Mouse (Mus musculus): Measurements from ENCODE around the gene Ric1. TPM values are rescaled to one million over a fixed set of nuclear protein-coding genes. Genes with fewer than 3 reads are reported as not detected.
"Not testable (repeated sequence)": the region's sequence is repeated elsewhere in the genome, so short reads cannot be mapped to it uniquely, and the experiment has no call there.

The Ric1 gene
- polyA plus RNA-seq, 1 experiment: 49.7 TPM

DNA sequence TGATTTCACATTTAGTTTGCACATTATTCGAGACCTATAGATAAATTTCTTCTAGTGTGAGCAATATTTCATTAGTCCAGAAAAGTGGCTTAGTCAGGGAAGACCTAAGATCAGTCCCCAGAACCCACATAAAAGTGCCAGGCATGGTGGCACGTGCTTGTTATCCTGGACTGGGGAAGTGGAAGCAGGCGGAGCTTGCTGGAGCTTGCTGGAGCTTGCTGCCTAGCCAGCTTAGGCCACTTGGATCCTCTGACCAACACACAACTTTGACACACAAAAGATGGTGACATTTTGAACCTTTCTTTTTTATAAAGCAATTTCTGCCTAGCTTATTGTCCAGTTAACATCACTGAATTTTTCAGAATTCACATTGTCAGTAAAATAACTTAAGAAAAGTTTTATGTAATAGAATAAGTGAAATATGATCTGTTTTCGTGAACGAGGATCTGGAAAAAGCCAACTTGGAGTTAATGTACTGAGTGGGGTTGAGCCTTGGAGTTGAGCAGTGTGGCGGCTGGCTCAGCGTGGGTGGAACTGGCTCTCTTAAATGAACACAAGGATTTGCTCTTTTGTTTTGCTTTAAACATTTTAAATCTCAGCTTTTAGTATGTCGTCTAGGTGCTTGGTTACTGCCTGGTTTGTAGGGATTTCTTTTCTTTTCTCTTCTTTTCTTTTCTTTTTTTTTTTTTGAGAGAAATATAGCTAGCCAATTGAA is 20.3 kb downstream of the Ric1 start:
- Histone ChIP-seq H3K9me3 (replicated peaks; ENCODE audit: control insufficient read depth, insufficient read depth, low read length, poor library complexity, severe bottlenecking) (no peaks in the 10 kb centered on the region), H3K4me3 (ENCODE audit: low read depth, low read length) (no peak overlapping the region), H3K9ac (ENCODE audit: low read depth, poor library complexity, severe bottlenecking) (no peak overlapping the region), H3K4me1 (ENCODE audit: control insufficient read depth, insufficient read depth, low read length) (no peaks in the 10 kb centered on the region), H3K36me3 (ENCODE audit: control insufficient read depth, insufficient read depth, low read length, poor library complexity, severe bottlenecking) (no peaks in the 10 kb centered on the region), H3K27ac (ENCODE audit: insufficient read depth, low read length) (no peak overlapping the region), H3K27me3 (ENCODE audit: control insufficient read depth, insufficient read depth, low read length, poor library complexity, severe bottlenecking) (no peaks in the 10 kb centered on the region)
- TF ChIP-seq CTCF (IDR thresholded peaks at IDR 0.05; ENCODE audit: low read depth, low read length): no peak
- no peak for TF ChIP-seq EP300 (IDR thresholded peaks at IDR 0.05; ENCODE audit: insufficient read depth, low read depth, low read length)
- no peak for TF ChIP-seq POLR2A (IDR thresholded peaks at IDR 0.05; ENCODE audit: insufficient read depth, low read length)

DNA sequence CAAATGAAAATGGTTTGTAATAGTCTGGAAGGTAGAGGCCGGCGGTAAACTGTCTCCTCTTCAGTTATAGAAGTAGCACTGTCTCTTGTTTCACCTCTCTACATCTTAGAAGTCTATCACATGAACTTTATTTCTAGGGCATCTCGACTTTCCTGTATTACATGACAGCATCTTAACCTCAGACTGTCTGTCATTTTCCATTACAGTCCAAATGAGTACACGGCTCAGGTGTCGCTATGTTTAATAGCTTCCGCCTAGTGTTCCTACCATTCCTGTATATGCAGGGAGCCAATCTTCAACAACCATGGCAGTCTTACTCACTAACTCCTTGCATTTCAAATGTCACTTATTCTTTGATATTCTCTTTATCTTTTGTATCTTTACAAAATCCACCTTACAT is 21.9 kb downstream of the Ric1 start:
- TF ChIP-seq EP300 (IDR thresholded peaks at IDR 0.05; ENCODE audit: insufficient read depth, low read depth, low read length): no peak
- TF ChIP-seq CTCF (IDR thresholded peaks at IDR 0.05; ENCODE audit: low read depth, low read length): no peak
- TF ChIP-seq POLR2A (IDR thresholded peaks at IDR 0.05; ENCODE audit: insufficient read depth, low read length): no peak
- Histone ChIP-seq H3K36me3 (ENCODE audit: control insufficient read depth, insufficient read depth, low read length, poor library complexity, severe bottlenecking) (no peaks in the 10 kb centered on the region), H3K9ac (ENCODE audit: low read depth, poor library complexity, severe bottlenecking) (no peak overlapping the region), H3K4me3 (ENCODE audit: low read depth, low read length) (no peak overlapping the region), H3K27ac (ENCODE audit: insufficient read depth, low read length) (no peak overlapping the region), H3K4me1 (ENCODE audit: control insufficient read depth, insufficient read depth, low read length) (no peaks in the 10 kb centered on the region), H3K27me3 (ENCODE audit: control insufficient read depth, insufficient read depth, low read length, poor library complexity, severe bottlenecking) (no peaks in the 10 kb centered on the region), H3K9me3 (replicated peaks; ENCODE audit: control insufficient read depth, insufficient read depth, low read length, poor library complexity, severe bottlenecking) (no peaks in the 10 kb centered on the region)

DNA sequence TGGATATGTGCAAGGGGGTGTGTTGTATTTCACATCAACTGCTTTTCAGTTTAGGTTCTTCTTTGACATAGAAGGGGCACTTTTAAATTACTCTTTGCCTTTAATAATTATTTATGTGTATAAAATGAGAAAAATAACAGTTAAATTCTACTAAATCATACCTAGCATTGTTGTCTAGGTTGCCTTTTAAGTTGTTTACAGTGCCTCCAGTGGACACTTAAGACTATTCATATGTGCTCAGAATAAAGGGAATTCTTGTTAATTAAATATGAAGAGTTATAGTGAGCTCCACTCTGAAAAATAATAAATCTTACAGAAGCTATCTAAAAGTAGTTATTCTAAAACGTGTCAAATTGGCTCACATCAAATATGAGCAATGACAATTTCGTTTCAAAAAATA is 28.5 kb downstream of the Ric1 start:
- no peak overlapping the region for H3K9ac ChIP-seq (ENCODE audit: low read depth, poor library complexity, severe bottlenecking)
- H3K4me1 ChIP-seq (ENCODE audit: control insufficient read depth, insufficient read depth, low read length): no peaks in the 10 kb centered on the region
- H3K4me3 ChIP-seq (ENCODE audit: low read depth, low read length): no peak overlapping the region
- no peaks in the 10 kb centered on the region for H3K9me3 ChIP-seq (replicated peaks; ENCODE audit: control insufficient read depth, insufficient read depth, low read length, poor library complexity, severe bottlenecking)
- no peaks in the 10 kb centered on the region for H3K27me3 ChIP-seq (ENCODE audit: control insufficient read depth, insufficient read depth, low read length, poor library complexity, severe bottlenecking)
- no peak overlapping the region for H3K27ac ChIP-seq (ENCODE audit: insufficient read depth, low read length)
- no peaks in the 10 kb centered on the region for H3K36me3 ChIP-seq (ENCODE audit: control insufficient read depth, insufficient read depth, low read length, poor library complexity, severe bottlenecking)
- TF ChIP-seq CTCF (IDR thresholded peaks at IDR 0.05; ENCODE audit: low read depth, low read length): no peak
- TF ChIP-seq POLR2A (IDR thresholded peaks at IDR 0.05; ENCODE audit: insufficient read depth, low read length): no peak
- no peak for TF ChIP-seq EP300 (IDR thresholded peaks at IDR 0.05; ENCODE audit: insufficient read depth, low read depth, low read length)

DNA sequence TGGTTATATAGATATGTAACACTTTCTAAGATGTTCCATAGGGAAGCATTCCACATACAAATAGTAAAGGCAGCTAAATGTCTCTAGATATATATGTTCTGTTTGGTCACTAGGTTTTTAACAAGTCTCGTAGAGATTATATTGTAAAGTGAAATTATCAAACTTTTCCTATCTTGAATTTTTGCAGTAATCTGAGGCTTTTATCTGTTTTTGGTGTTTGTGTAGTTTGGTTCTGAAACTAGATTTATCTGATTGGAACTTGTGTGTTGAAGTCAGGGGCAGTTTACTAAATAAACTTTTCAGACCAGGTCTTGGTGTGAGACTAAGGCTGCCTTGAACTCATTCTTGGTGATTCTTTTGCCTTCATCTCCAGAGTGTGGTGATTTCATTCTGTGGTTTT is 29.0 kb downstream of the Ric1 start:
- H3K36me3 ChIP-seq (ENCODE audit: control insufficient read depth, insufficient read depth, low read length, poor library complexity, severe bottlenecking): no peaks in the 10 kb centered on the region
- H3K4me3 ChIP-seq (ENCODE audit: low read depth, low read length): no peak overlapping the region
- H3K9ac ChIP-seq (ENCODE audit: low read depth, poor library complexity, severe bottlenecking): no peak overlapping the region
- TF ChIP-seq EP300 (IDR thresholded peaks at IDR 0.05; ENCODE audit: insufficient read depth, low read depth, low read length) (no peak), CTCF (IDR thresholded peaks at IDR 0.05; ENCODE audit: low read depth, low read length) (no peak), POLR2A (IDR thresholded peaks at IDR 0.05; ENCODE audit: insufficient read depth, low read length) (no peak)
- no peaks in the 10 kb centered on the region for H3K27me3 ChIP-seq (ENCODE audit: control insufficient read depth, insufficient read depth, low read length, poor library complexity, severe bottlenecking)
- H3K27ac ChIP-seq (ENCODE audit: insufficient read depth, low read length): no peak overlapping the region
- H3K4me1 ChIP-seq (ENCODE audit: control insufficient read depth, insufficient read depth, low read length): no peaks in the 10 kb centered on the region
- H3K9me3 ChIP-seq (replicated peaks; ENCODE audit: control insufficient read depth, insufficient read depth, low read length, poor library complexity, severe bottlenecking): no peaks in the 10 kb centered on the region

DNA sequence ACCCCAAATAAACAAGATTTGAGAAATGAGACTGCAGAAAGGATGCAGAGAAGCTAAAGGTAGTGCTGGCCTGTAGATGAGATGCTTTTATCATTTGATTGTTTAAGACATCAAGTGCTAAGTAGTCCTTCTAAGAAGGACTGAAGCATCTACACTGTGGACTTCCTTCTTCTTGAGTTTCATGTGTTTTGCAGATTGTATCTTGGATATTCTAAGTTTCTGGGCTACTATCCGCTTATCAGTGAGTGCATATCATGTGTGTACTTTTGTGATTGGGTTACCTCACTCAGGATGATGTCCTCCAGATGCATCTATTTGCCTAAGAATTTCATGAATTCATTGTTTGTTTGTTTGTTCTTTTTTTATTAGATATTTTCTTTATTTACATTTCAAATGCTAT is 29.9 kb downstream of the Ric1 start:
- H3K9me3 ChIP-seq (replicated peaks; ENCODE audit: control insufficient read depth, insufficient read depth, low read length, poor library complexity, severe bottlenecking); H3K4me1 ChIP-seq (ENCODE audit: control insufficient read depth, insufficient read depth, low read length); H3K9ac ChIP-seq (ENCODE audit: low read depth, poor library complexity, severe bottlenecking); H3K4me3 ChIP-seq (ENCODE audit: low read depth, low read length); H3K27me3 ChIP-seq (ENCODE audit: control insufficient read depth, insufficient read depth, low read length, poor library complexity, severe bottlenecking); H3K27ac ChIP-seq (ENCODE audit: insufficient read depth, low read length); H3K36me3 ChIP-seq (ENCODE audit: control insufficient read depth, insufficient read depth, low read length, poor library complexity, severe bottlenecking): not testable (repeated sequence)

DNA sequence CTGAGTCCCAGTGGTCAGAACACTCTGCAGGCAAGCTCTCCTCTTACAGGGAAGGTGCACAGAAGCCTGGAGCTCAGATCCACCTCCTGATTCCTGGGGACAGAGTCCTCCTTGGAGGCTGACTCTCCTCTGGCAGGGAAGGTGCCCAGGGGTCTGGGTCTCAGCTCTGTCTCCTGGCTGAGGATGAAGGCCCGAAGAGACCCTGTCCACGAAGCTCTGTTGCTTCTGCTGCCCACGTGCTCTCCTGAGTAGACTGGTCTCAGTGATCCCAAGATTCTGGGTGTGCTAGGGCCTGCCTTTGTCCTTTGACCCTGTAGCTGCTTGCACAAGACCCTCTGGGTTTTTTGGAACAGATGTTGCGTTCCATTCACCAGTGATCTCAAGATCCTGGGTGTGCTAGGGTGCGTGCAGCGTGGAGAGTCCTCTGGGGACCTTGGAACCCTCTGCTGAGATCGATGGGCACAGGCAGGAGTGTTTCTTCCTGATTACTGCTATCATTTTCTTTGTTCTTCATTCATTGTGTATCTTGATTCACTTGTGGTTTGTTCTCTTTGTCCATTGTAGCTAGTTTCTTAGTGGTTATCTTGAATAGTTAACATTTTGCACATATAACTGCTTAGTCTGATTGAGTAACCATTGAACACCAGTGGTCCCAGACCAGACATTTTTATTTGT is 35.2 kb downstream of the Ric1 start:
- not testable (repeated sequence) for H3K27ac ChIP-seq (ENCODE audit: insufficient read depth, low read length); H3K4me3 ChIP-seq (ENCODE audit: low read depth, low read length); H3K9ac ChIP-seq (ENCODE audit: low read depth, poor library complexity, severe bottlenecking); H3K9me3 ChIP-seq (replicated peaks; ENCODE audit: control insufficient read depth, insufficient read depth, low read length, poor library complexity, severe bottlenecking); H3K4me1 ChIP-seq (ENCODE audit: control insufficient read depth, insufficient read depth, low read length); H3K27me3 ChIP-seq (ENCODE audit: control insufficient read depth, insufficient read depth, low read length, poor library complexity, severe bottlenecking); H3K36me3 ChIP-seq (ENCODE audit: control insufficient read depth, insufficient read depth, low read length, poor library complexity, severe bottlenecking)

Measured in ES-Bruce4 (cell line).